Mouse (Mus musculus): Measurements from ENCODE around the gene Ndufb10.

Gene Ndufb10

DNA sequence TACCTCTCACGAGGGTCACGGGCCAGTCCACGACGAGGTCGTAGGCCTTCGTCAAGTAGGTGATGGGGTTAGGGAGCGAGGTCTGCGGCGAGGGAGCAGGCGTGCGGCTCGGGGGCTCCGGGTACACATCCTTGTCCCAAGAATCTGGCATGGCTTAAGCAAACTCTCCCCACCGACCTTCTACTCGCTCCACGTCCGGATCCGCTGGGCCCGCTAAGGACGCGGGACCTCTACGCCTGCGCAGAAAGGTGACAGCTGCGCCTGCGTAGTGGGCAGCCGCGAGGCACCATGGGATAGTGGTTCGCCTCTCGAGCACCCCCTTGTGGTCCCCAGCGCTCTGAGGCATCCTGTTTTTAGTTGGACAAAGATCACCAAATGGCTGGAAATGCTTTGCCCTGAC is at the start of gene Ndufb10:
Ndufb10 (minus strand) TSS at position 295 of the 400 bp plus-strand sequence.
- peak; percentile 99 for DNase-seq (ENCODE audit: low spot score)

DNA sequence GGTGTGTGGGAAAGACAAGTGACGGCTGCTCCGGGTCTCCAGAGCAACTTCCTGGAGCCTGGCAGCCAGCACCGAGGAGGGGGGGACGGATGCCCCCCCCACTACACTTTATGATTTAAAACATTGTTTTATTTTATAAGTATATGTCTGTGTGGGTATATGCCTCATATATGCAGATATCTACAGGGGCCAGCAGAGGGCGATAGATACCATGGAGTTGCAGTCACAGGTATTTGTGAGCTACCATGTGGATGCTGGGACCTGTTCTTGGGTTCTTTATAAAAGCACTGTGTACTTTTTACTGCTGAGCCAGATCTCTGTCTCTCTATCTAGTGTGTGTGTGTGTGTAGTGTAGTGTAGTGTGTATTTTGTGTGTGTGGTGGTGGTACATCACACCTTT is 49.0 kb upstream of the Ndufb10 start:
- no peak for DNase-seq (ENCODE audit: low spot score)

DNA sequence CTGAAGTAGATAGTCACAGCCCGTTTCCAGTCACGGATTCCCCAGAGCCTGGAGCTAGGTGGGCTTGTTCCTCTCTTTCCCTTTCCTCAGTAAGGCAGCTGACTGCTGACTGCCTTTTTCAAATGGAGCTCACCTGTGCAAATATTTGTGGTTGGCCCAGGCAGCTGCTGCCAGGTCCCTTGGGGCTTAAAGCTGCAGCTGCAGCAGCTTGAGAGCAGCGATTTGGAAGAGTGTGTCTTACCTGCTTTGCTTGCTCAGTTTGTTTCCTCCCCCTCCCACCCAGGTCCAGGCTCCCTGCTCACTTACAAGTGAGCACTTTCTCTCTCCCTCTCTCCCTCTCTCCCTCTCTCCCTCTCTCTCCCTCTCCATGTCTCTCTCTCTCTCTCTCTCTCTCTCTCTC is 44.9 kb upstream of the Ndufb10 start:
- DNase-seq (ENCODE audit: low spot score): no peak

DNA sequence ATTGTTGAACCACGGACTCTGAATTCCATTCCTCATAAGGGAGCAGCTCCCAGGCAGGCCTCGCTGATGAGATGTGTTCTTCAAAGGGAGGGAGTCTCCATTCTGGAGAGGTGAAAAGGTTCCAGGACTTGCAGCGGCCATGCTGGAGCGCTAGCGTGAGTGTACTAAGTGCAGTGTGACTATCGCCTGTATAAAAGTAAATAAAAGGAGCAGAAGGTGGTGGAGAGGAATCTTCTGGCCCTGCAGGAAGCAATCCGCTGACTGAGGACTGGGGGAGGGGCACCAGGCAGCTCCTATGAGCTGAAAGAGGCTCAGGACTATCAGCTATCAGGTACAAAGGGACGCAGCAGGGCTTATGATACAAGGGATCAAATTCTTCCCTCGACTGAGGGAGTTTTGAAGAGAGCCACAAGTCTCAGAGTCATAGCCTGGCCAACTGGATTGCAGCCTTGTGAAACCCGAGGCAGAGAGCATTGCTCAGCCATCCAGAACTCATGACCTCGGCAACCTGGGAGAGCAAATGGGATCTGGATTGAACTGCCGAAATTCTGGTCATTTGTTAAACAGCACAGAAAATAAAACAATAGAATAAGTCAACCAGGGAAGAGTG is 42.1 kb upstream of the Ndufb10 start:
- no peak for DNase-seq (ENCODE audit: low spot score)

DNA sequence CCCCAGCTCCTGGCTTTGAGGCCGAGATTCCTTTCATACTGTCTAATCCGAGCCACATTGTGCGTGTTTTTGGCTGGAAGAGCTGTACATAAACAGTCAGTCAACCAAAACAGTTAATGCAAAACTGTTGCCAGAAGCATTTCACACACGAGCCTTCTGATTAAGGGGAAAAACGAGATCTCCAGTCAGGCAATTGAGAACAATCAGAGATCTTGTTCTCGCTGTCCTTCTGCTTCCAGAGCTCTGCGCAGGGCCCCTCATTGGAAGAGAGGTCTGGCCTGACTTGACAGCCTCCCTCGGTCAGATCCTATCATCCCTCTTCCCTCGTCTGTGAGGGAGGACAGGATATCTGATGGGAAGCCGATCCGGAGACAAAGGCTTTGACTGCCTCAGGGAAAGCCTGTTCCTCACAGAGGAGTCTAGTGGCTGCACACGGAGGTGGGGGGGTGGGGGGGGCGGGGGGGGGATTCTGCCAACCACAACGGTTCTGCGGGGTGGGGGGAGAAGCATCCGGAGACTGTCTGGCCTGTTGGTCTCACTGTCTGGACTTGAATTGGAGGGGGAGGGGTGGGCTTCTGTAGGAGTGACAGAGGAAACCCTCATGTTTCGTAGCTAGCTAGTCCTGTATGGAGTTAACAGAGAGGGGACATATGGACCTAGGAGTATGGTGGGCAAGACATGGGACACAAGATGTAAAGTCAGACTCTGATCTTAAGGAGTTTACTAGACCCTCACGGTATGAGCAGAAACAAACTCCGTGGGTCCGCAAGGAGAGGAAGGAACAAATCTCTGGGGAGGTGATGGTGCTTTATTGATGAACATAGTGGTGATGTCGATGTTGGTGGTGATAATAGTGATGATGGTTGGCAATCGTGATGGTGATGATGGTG is 41.0 kb upstream of the Ndufb10 start:
- peak; percentile 31 for DNase-seq (ENCODE audit: low spot score)

DNA sequence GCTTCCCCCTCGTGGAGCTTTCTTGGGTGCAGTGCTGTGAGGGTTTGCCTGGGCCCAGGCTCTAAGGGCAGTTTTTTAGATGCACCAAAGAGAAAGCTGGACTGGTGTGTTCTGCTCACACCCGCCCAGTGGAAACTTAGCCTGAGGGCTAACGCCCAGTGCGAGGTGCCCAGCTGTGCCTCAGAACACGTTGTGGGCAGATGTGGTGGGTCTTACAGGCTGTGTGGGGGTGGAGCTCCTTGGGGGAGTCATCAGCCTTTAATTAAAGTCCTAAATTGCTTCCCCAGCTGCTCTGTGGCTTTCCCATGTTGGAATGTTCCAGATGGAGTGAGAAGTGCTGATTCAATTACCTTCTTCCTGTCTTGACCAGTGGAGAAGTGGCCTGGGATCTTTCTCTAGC is 36.8 kb upstream of the Ndufb10 start:
- DNase-seq (ENCODE audit: low spot score): peak; percentile 24

DNA sequence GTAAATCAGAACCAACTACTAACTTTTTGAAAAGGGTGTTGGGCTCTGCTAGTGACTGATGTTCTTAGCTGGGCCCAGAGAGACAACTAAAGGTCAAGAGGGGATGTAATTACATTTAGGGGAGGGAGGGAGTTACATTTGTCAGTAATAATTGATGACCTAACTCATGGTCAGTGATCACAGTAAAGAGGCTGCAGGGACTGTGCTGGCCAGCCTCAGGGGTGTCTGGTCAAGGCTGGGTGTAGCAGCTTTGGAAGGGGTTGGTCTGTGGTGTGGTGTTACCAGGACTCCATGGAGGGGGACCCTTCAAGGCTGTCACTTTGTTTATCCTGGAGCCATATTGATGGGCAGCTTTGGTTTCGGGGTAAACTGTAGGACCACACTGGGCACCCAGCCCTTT is 33.1 kb upstream of the Ndufb10 start:
- no peak for DNase-seq (ENCODE audit: low spot score)

DNA sequence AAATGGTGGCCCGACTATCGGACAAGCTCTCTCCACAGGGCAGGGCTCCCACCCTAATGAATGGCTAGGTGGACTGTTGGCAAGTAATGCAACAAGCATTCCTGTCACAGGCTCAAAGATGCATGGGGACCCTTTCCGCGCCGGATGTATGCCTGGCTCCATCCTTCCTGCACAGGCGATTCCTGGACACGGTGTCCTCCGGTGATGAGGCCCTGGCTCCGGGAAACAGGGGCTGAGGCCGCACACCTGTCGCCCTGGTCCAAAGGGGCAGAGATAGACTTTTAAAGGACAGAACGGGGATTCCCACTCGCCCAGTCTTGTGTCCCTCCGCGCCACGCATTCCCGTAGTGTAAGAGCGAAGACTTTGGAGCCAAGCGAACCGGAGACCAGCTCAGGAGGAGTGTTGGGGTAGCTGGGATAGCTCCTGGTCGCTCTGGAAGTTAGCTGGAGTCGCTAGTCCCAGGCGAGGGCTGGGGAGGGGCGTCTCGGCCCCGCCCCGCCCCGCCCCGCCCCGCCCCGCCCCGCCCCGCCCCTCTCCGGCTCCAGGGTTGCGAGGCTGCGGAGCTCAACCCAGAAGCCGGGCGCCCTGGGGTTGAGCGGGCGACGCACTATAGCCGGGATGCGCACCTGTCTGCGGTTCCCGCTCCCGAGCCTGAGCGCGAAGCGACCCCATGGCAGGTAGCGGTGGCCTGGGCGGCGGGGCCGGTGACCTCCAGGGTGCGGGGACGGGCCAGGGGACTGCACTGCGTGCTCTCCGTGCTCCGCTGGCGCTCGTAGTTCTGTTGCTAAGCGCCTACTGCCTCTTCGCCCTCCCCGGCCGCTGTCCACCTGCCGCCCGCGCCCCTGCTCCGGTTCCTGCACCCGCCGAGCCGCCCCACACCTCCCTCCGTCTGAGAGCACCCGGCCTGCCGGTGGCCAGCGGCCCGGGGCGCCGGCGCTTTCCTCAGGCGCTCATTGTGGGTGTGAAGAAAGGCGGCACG is 28.4 kb upstream of the Ndufb10 start, which contains the start of gene Hs3st6:
Hs3st6 (plus strand) TSS at position 574 of the 980 bp plus-strand sequence.
- DNase-seq (ENCODE audit: low spot score): peak; percentile 59

DNA sequence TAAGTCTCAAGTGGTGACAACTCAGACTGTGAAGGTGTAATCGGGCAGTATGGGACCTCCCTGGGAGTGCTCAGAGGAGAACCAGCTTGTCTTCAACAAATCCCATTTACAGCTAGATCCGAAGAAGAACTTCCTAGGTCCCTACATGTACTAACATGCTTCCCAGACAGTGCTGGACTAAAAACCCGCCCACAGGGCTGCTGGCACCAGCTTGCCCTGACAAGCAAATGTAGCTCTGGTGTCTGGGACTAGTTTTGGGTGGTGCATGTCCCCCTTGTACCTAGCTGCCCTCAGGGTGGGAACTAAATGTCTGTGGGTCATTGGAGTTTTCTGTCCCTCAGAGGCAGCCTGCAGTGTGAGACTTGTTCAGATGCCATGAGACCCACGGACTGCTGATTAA is 27.2 kb upstream of the Ndufb10 start:
- DNase-seq (ENCODE audit: low spot score): no peak

DNA sequence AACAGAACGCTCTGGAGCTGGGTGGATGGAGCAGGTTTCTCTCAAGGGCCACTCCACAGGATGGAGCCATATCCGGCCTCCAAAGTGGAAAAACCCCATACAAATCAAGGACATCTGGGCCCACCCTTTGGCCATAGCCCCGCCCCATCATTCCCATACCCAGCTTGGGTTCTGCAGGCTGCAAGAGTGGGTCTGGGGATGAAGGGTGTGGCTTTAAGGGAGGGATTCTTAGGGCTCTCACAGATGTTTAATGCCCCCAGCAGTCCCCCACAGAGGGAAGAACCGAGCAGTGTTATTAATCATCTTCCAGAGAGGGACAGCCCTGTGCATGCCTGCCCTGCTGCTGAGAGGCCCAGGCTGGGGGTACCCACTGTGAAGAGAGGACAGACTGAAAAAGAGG is 22.7 kb upstream of the Ndufb10 start:
- no peak for DNase-seq (ENCODE audit: low spot score)

DNA sequence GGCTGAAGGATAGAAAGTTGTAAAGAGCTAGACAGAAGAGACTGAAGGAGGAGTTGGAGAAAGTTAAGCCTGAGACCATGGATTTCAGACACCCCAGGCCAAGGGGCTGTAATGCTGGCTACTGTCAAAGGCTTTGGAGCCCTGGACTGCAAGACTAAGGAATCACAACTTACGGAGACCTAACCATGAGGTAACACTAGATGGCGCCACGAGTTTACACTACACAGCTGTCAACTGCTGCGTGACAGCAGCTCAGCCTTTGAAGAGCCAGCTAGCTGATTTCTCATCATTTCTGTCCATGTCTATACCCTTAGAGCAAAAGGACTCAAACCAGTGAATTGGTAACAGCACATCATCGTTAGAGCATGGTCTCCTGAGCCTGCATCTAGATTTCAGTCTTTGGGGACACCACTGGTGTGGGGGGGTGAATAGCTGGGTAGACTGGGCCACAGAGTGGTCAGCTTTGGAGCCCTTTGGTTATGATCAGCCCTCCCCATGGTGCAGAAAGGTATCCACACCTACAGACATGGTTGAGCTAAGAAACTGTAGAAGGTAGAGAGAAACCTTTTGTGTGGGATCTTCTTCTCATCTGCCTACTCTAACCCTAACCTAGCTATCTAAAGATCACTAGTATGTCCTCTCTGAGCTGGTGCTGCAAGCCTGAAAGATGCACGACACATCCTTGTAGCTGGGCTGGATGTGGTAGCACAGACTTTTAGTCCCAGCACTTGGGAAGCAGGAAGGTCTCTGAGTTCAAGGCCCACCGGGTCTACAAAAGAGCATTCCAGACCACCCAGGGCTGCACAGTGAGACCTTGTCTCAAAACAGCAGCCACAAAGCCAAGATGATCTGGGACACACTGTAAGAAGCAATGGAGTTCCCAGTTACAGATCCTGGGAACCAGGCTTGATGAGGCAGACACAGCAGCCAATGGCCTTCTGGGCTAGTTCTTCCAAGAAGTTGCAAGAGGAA is 21.5 kb upstream of the Ndufb10 start:
- peak; percentile 96 for DNase-seq (ENCODE audit: low spot score)

DNA sequence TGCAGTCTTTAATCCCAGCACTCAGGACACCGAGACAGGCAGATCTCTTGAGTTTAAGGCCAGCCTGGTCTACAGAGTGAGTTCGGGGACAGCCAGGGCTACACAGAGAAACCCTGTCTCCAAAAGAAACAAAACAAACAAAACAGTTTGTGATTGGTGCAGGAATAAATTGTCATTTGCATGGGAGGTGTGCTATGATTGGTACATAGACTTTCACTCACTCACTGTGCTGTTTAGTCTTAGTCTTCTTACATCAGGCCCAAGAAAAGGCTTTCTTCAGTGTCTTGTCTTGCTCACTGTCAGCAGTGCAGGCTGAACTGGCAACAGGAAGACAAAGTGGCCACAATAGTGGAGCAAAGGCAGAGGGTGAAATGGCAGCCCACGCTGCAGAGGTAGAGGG is 20.1 kb upstream of the Ndufb10 start:
- DNase-seq (ENCODE audit: low spot score): no peak

DNA sequence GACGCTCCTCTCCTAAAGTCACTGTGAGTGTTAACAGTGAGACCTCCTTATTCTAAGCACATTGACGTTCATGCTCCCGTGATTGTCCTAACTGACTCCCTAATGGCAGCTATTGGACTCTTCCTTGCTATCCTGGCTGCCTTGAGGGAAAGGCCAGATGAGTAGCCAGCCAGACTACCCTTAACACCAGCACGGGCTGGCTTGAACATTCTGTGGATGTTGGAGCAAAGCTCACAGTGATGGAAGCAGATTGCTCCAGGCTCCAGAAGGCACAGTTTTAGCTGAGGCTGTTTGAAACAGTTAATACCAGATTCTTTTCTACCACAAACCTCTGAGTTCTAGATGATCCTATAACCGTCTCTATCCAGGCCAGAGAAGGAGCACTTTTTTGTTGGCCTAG is 19.6 kb upstream of the Ndufb10 start:
- no peak for DNase-seq (ENCODE audit: low spot score)

DNA sequence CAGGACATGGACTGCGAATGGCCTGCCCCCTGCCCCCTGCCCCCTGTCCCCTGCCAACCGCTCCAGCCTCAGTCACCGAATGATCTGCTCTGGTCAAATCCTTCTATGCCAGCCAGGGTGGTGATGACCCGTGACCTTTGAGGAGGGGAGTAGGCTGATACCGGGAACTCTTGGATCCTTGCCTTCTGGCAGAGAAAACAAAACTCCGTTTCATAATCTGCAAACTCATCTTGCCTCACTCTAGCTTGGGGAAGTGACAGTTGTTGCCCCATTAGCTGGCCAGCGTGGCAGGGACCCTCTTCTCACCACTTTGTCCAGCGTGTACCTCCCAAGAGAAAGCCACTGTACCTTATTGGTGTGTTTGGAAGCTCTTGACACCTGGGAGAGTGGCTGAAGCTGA is 18.0 kb upstream of the Ndufb10 start:
- DNase-seq (ENCODE audit: low spot score): no peak

DNA sequence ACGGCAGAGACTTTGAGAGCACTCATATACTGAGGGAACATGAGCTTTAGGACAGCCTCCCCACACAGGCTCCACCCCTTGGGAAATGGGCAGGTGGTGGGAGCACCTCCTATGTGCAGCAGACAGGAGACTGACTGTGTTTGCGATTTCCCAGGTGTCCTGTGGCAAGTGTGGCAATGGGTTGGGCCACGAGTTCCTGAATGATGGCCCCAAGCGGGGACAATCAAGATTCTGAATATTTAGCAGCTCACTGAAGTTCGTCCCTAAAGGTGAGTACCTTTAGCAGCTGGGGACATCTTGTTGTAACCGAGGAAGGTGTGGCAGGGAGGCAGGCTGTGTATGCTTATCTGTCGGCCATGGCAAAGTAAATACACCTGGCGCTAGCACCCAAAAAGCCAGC is 15.6 kb upstream of the Ndufb10 start:
- DNase-seq (ENCODE audit: low spot score): no peak

DNA sequence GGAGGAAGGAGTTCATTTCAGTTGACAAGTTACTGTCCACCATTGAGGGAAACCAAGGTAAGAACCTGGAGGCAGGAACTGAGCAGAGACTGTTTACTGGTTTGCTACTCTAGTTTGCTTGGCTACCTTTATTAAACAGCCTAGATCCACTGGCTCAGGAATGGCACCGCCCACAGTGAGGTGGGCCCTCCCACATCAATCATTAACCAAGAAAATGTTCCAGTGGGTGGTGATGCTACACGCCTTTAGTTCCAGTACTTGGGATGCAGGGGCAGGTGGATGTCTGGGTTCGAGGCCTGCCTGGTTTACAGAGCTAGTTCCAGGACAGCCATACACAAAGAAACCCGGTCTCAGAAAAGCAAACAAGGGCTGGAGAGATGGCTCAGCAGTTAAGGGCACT is 14.0 kb upstream of the Ndufb10 start:
- DNase-seq (ENCODE audit: low spot score): no peak

DNA sequence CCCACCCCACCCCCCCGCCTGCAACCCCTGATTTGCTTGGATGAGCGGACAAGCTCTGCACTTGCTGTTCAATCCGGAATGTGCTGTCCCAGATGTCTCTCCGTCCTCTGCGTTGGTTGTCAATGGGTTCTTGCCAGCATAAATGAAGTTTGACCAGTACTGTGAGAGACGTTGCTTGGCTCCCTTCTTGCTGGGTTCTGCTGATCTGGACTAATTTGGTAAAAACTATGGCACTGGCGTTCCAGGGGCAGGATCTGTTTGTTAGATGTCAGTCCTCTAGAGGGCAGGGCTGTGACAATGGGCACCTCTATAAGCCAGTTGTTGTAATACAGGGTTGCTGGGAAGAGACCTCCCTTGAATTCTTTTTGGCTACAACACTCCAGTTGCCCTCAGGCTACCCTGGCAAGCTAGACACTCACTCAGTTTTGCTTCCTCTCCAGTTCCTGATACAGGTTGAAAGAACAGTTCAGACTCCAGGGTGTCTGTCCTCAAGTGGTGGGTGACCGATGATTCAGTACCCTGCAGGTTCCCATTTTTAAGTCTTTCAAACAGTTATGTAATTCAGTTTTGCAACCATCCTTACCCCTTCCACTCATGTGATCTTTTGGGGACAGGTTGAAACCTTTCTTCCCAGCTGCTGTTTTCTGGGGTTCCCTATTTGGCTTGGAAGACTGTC is 13.0 kb upstream of the Ndufb10 start:
- DNase-seq (ENCODE audit: low spot score): peak; percentile 7

DNA sequence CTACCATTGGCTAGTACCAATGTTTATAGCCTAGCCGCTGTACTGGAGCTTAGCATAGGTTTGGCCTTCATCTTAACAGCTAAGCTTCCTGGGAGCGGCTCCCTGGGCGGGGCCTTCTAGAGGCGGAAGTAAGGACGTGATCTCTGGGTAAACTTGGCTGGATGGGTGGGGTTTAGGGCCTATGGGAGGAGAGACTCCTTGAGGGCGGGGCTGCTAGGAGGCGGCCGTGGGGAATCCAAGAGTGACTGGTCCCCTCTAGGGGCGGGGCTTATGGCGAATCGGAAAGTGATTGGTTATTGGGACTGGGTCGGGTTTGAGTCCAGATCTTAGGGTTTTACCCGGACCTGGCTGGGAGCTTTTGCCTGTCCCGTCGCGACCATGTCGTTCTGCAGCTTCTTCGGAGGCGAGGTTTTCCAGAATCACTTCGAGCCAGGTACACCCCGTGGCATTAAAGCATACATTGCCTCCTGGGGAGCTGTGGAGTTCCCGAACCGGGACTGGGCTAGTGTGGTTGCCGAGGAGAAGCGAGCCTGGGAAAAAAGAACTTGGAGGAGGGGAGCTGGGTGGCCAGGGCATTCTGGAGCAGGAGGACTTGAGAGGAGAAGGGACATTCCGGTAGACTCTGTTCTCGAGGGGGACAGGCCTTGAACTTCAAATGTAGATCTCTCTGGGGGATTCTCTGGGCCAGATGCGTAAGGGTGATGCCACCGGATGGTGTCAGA is 12.2 kb upstream of the Ndufb10 start, which contains the start of gene Msrb1:
Msrb1 (plus strand) TSS at position 313 of the 722 bp plus-strand sequence.
- peak; percentile 98 for DNase-seq (ENCODE audit: low spot score)

DNA sequence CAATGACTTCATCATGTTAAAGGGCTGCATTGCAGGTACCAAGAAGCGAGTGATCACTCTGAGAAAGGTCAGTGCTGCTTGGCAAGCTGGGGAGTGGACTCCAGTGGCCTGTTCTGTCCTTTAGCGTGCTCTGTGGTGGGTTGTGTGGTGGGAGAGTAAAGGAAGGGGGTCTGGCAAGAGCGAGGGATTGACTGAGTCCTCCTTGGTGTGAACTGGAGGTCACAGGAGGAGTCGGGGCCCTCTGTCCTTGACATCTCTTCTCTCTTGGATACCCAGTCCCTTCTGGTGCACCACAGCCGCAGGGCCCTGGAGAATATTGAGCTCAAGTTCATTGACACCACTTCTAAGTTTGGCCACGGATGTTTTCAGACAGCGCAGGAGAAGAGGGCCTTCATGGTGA is 11.2 kb upstream of the Ndufb10 start:
- no peak for DNase-seq (ENCODE audit: low spot score)

DNA sequence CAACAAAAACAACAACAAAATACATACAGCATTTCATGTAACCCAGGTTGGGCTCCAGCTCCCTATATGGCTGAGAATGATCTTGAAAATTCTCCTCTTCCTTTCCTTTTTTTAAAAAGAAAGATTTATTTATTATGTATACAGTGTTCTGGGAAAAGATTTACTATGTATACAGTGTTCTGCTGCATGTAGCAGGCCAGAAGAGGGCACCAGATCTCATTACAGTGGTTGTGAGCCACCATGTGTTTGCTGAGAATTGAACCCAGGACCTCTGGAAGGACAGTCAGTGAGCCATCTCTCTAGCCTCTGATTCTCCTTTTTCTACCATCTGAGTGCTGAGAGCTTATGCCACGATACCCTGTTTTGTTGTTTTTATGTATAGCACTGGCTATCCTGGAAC is 10.2 kb upstream of the Ndufb10 start:
- no peak for DNase-seq (ENCODE audit: low spot score)
